In genomic region chr3:21403551-21403950, GRCm38 (mm10) we compare ENCODE assay signal across 22 mouse cellular contexts.
DNase-seq lines count a peak whose midpoint lies in the region; ATAC-seq and TF ChIP-seq lines count a peak whose summit lies in the region.
"Had no signal": no experiment of that assay in that cellular context is flagged by ENCODE, and none has a peak within 500 bp of the region (broad histone marks: within the 10 kb centered on the region; RNA-seq: fewer than 3 reads in every experiment).

No protein-coding gene starts in this region.

- H3K9ac ChIP-seq in heart, embryonic 14.5 days (ENCODE audit: low read length), result no peak overlapping the region
- no peak overlapping the region for H3K9ac ChIP-seq in lung, embryonic 14.5 days
- no peak overlapping the region for H3K9ac ChIP-seq in intestine, embryonic 16.5 days (ENCODE audit: low read depth, low read length)
- H3K9ac ChIP-seq in forebrain, embryonic 14.5 days (ENCODE audit: low read length), result no peak overlapping the region
- H3K9ac ChIP-seq: forebrain, postnatal 0 days; limb, embryonic 12.5 days; liver, embryonic 12.5 days; midbrain, embryonic 13.5 days had no signal

- no peak for DNase-seq in heart, postnatal 14 days
- no peak for DNase-seq in lung, embryonic 14.5 days
- no peak for DNase-seq in lung, postnatal 36 days
- no peak for DNase-seq in thymus, postnatal 14 days
- no peak for DNase-seq in forebrain, embryonic 14.5 days (ENCODE audit: low spot score)
- DNase-seq: adrenal gland, adult 8-10 months; cerebellum, adult 11-12 months; cerebellum, postnatal 10 days; forebrain, postnatal 0 days; gastrocnemius, postnatal 36 days; kidney, adult 8-10 months; kidney, postnatal 10 days; lung, adult 18-20 months; lung, postnatal 14 days; thymus, postnatal 36 days had no signal

- no peaks in the 10 kb centered on the region for H3K27me3 ChIP-seq in heart, embryonic 14.5 days (ENCODE audit: control insufficient read depth, insufficient read depth, low read length)
- no peaks in the 10 kb centered on the region for H3K27me3 ChIP-seq in lung, embryonic 14.5 days (ENCODE audit: insufficient read depth, low read length)
- no peaks in the 10 kb centered on the region for H3K27me3 ChIP-seq in intestine, embryonic 16.5 days (replicated peaks; ENCODE audit: control insufficient read depth, insufficient read depth, low read length)
- H3K27me3 ChIP-seq in forebrain, embryonic 14.5 days (replicated peaks; ENCODE audit: control insufficient read depth, insufficient read depth, low read length), result no peaks in the 10 kb centered on the region
- H3K27me3 ChIP-seq: limb, embryonic 12.5 days; liver, embryonic 12.5 days; midbrain, embryonic 13.5 days had no signal

- H3K4me1 ChIP-seq in heart, embryonic 14.5 days (ENCODE audit: control insufficient read depth in 2 of 2, insufficient read depth in 2 of 2, low read length in 2 of 2), result peaks cover 6 to 16% of the 10 kb centered on the region in 2 experiments
- no peaks in the 10 kb centered on the region for H3K4me1 ChIP-seq in lung, embryonic 14.5 days (ENCODE audit: insufficient read depth)
- H3K4me1 ChIP-seq in intestine, embryonic 16.5 days (ENCODE audit: control insufficient read depth, insufficient read depth, low read length), result no peaks in the 10 kb centered on the region
- H3K4me1 ChIP-seq in forebrain, embryonic 14.5 days (ENCODE audit: control insufficient read depth, insufficient read depth, low read length), result no peaks in the 10 kb centered on the region
- H3K4me1 ChIP-seq: embryonic facial prominence, embryonic 10.5 days; limb, embryonic 12.5 days; liver, embryonic 12.5 days; midbrain, embryonic 13.5 days had no signal

- H3K9me3 ChIP-seq in heart, embryonic 14.5 days (ENCODE audit: control insufficient read depth, low read length), result no peaks in the 10 kb centered on the region
- no peaks in the 10 kb centered on the region for H3K9me3 ChIP-seq in lung, embryonic 14.5 days (ENCODE audit: low read depth, low read length)
- H3K9me3 ChIP-seq in intestine, embryonic 16.5 days (ENCODE audit: control insufficient read depth, low read length), result no peaks in the 10 kb centered on the region
- no peaks in the 10 kb centered on the region for H3K9me3 ChIP-seq in forebrain, embryonic 14.5 days (replicated peaks; ENCODE audit: control insufficient read depth, low read length)
- H3K9me3 ChIP-seq: embryonic facial prominence, embryonic 10.5 days; limb, embryonic 12.5 days; liver, embryonic 12.5 days; midbrain, embryonic 13.5 days had no signal

- ATAC-seq in heart, embryonic 14.5 days (ENCODE audit: insufficient number of reproducible peaks, insufficient read depth, low FRiP score, low read depth), result peak; percentile 71
- ATAC-seq in lung, embryonic 14.5 days (ENCODE audit: insufficient read depth), result no peak
- ATAC-seq in intestine, embryonic 16.5 days, result peak; percentile 76
- ATAC-seq in forebrain, embryonic 14.5 days, result no peak
- ATAC-seq: activated CD4-positive, CD25-positive, alpha-beta regulatory T cell, adult 4 months; forebrain, postnatal 0 days; liver, embryonic 12.5 days; midbrain, embryonic 13.5 days had no signal

- WGBS in heart, embryonic 14.5 days, result 9% methylated on average over 2 of the region's 2 CpGs
- WGBS in lung, embryonic 14.5 days, result 76% methylated on average over 2 of the region's 2 CpGs
- WGBS in intestine, embryonic 16.5 days, result 65% methylated on average over 2 of the region's 2 CpGs
- 85% methylated on average over 2 of the region's 2 CpGs for WGBS in forebrain, embryonic 14.5 days

- H3K4me2 ChIP-seq in heart, embryonic 14.5 days (ENCODE audit: low read length), result no peak overlapping the region
- H3K4me2 ChIP-seq in lung, embryonic 14.5 days, result no peak overlapping the region
- H3K4me2 ChIP-seq in intestine, embryonic 16.5 days (ENCODE audit: low read depth, low read length), result no peak overlapping the region
- no peak overlapping the region for H3K4me2 ChIP-seq in forebrain, embryonic 14.5 days (ENCODE audit: low read length)
- H3K4me2 ChIP-seq: limb, embryonic 12.5 days; liver, embryonic 12.5 days; midbrain, embryonic 13.5 days had no signal

- H3K27ac ChIP-seq in heart, embryonic 14.5 days (replicated peaks in 1 of 2; ENCODE audit: control insufficient read depth in 1 of 2, insufficient read depth in 1 of 2, low read depth in 2 of 2, low read length in 2 of 2), result peak overlapping the region in 1 of 2 experiments; percentile 64; a peak in 2 of 4 replicates
- H3K27ac ChIP-seq in lung, embryonic 14.5 days (ENCODE audit: low read depth), result peak overlapping the region; percentile 5; the same call in 1 of the 2 replicates
- H3K27ac ChIP-seq in intestine, embryonic 16.5 days (ENCODE audit: low read length), result no peak overlapping the region
- H3K27ac ChIP-seq in forebrain, embryonic 14.5 days (ENCODE audit: low read depth, low read length), result no peak overlapping the region
- H3K27ac ChIP-seq: embryonic facial prominence, embryonic 10.5 days; limb, embryonic 12.5 days; liver, embryonic 12.5 days; midbrain, embryonic 13.5 days had no signal

- TF ChIP-seq CTCF in lung, embryonic 14.5 days (IDR thresholded peaks at IDR 0.05; ENCODE audit: low read depth), result no peak

- H3K36me3 ChIP-seq in heart, embryonic 14.5 days (ENCODE audit: control insufficient read depth, insufficient read depth, low read length), result no peaks in the 10 kb centered on the region
- H3K36me3 ChIP-seq in lung, embryonic 14.5 days (ENCODE audit: insufficient read depth), result no peaks in the 10 kb centered on the region
- no peaks in the 10 kb centered on the region for H3K36me3 ChIP-seq in intestine, embryonic 16.5 days (ENCODE audit: control insufficient read depth, insufficient read depth, low read length)
- H3K36me3 ChIP-seq in forebrain, embryonic 14.5 days (ENCODE audit: control insufficient read depth, insufficient read depth, low read length), result no peaks in the 10 kb centered on the region
- H3K36me3 ChIP-seq: embryonic facial prominence, embryonic 10.5 days; limb, embryonic 12.5 days; liver, embryonic 12.5 days; midbrain, embryonic 13.5 days had no signal

- H3K4me3 ChIP-seq in heart, embryonic 14.5 days (ENCODE audit: control insufficient read depth in 1 of 2, insufficient read depth in 1 of 2, low read depth in 1 of 2, low read length in 2 of 2), result no peak overlapping the region
- H3K4me3 ChIP-seq in lung, embryonic 14.5 days (ENCODE audit: low read depth, low read length), result no peak overlapping the region
- H3K4me3 ChIP-seq in intestine, embryonic 16.5 days (ENCODE audit: low read length), result no peak overlapping the region
- no peak overlapping the region for H3K4me3 ChIP-seq in forebrain, embryonic 14.5 days (ENCODE audit: low read depth, low read length)
- H3K4me3 ChIP-seq: embryonic facial prominence, embryonic 10.5 days; limb, embryonic 12.5 days; liver, embryonic 12.5 days; midbrain, embryonic 13.5 days had no signal

- intact Hi-C loops in heart, postnatal 14 days (cut with DNase I), result no loop called here

Comparison
In these comparisons a context has a peak if more than half of its experiments do, and no peak if none do; other contexts are left out.
1. ATAC-seq: peak in heart, embryonic 14.5 days (single experiment) and intestine, embryonic 16.5 days (single experiment); none in lung, embryonic 14.5 days (single experiment) and forebrain, embryonic 14.5 days (single experiment).